Mouse (Mus musculus): ENCODE measurements around the gene Lep.

Gene Lep

GRCm38 (mm10) chr6:29117417-29118104 lies 57.5 kb downstream of the Lep start:
- DNase-seq (ENCODE audit: extremely low spot score), result no peak

- DNase-seq (ENCODE audit: extremely low spot score), result no peak
These were observed 58.2 kb downstream of the Lep start for GRCm38 (mm10) chr6:29118231-29118630.

GRCm38 (mm10) chr6:29118963-29119362 lies 58.9 kb downstream of the Lep start:
- DNase-seq (ENCODE audit: extremely low spot score), result no peak

- DNase-seq (ENCODE audit: extremely low spot score), result no peak
These were observed 60.0 kb downstream of the Lep start for GRCm38 (mm10) chr6:29119990-29120389.
